Mouse (Mus musculus) heart, postnatal 36 days (tissue): ENCODE data around the gene Gga3. TPM values are rescaled to one million over a fixed set of nuclear protein-coding genes. Genes with fewer than 3 reads are reported as not detected.
A peak's percentile ranks its signal among the peaks of the same experiment; 100 is the strongest.

Experiments
- DNase-seq, 2 experiments: peaks; one replicate each; pipeline ENCODE4 v3.0.0; 2021 to 2022
- intact Hi-C: fragments of 180-260 bp; cut with DNase I; formaldehyde crosslinking; loops from one replicate; pipeline ENCODE4 v1.15.1; 2025
- total RNA-seq, 2 experiments: library from RNA; stranded (reverse); gene quantifications; 2 replicates each; pipeline ENCODE4 v1.2.3; 2021

Gene Gga3
- total RNA-seq, 2 experiments from 2014 or later = 18.0 to 21.3 TPM

DNA sequence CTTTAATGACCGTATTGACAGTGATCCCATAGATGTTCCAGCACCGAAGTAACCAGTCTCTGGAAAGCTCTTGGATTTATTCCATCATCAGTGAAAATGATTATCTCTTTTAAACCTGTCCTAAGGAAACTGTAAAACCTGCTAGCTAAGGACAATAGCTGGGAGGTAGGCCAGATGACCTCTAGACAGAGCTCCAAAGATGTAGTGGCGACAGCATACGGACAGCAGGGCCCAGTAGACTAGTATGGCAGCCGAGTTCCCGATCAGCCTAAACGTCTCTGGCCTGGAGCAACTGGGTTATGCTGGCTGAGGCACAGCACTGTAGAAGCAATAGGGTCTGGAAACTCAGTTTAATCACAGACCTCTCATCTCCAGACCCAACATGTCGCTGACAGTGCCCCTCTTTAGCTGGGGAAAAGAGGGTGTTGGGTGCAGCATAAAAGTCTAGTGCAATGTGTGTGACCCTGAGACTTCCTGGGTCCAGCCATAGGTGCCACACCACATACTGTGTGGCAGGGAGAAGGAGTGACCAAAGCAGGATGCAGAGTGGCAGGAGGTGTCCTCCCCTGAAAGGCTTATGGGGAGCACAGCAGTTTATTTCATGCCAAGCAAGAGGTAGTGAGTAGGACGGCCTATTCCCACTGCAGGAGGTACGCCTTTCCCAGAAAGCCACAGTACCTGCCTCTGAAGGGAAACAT, 19.3 kb downstream of the Gga3 start:
- no peak for DNase-seq
- intact Hi-C loops = no loop called here

GRCm38 (mm10) chr11:115582913-115583606, 20.8 kb downstream of the Gga3 start:
- no peak for DNase-seq
- intact Hi-C loops = no loop called here

DNA sequence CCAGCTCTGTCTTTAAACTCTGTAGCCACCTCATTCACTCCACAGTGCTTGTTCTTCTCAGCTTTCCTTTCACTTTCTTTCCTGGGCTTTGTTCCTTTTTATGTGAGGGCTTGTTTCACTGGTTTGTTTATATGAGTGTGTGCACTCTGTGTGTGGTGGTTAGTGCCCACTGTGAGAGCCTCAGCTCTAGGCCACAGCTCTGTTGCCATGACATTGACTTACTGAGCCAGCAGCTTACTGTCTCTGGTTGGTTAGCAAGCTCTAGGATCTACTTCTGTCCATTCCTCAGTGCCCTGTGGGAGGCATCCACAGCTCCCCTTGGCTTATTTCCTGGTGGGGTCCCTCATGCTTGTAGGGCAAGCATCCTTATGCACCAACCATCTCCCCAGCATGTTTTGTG, 24.8 kb downstream of the Gga3 start:
- intact Hi-C loops = no loop called here
- DNase-seq = no peak

GRCm38 (mm10) chr11:115564961-115565360, 38.9 kb downstream of the Gga3 start:
- DNase-seq = no peak
- intact Hi-C loops = loop anchor here (2.0 to 5.0 kb wide), 2 partner anchors 28 to 73 kb away; partner anchors contain the start of genes Nt5c and Sumo2

DNA sequence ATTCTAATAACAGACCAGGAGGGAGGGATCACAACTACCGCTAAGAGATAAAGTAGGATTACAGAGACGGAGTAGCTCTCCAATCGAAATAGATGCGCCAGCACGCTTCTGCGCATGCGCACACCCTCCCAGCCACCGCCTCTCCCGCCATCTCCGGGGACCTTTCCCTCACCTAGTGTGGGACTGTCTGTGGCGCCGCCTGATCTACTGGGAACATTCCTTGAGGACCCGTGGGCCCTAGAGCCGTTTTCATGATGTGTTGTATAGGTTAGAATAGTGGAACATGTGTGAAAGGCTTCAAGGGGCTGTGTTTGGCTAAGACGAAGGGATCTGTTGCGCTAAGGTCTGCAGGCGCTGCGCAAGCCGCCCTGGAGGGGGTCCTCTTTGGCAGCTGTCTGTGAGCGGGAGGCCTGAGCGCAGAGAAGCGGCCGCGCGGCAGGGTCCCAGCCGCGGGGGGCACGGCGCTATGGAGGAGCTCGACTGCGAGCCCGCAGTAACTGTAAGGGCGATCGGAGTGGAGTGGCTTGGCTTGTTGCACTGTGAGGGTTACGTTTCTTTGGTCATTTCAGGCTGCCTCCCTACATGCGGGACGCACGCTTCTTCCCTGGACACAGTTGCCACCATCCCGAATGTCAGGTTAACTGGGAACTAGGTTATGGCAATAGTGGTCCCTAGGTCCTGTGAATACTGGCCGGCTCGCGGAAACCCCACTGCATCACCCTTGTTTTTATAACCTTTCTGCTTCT, 39.6 kb downstream of the Gga3 start, which contains the start of gene Nup85:
Gene Nup85 (plus strand): TSS at position 371 of the 746 bp plus-strand sequence.
- DNase-seq = peak; percentile 98
- intact Hi-C loops = loop anchor here (2.0 to 5.0 kb wide), 2 partner anchors 27 to 72 kb away; partner anchors contain the start of genes Nt5c and Sumo2

GRCm38 (mm10) chr11:115563406-115563805, 40.4 kb downstream of the Gga3 start:
- intact Hi-C loops = loop anchor here (5.0 kb wide), 1 partner anchor 71 kb away; the partner anchor contains the start of gene Nt5c
- no peak for DNase-seq

- DNase-seq = no peak
- intact Hi-C loops = no loop called here
These were observed 48.1 kb downstream of the Gga3 start for GRCm38 (mm10) chr11:115555717-115556116.

GRCm38 (mm10) chr11:115552783-115553182, 51.1 kb downstream of the Gga3 start:
- peak in 1 of 2 experiments; percentile 8 for DNase-seq
- intact Hi-C loops = no loop called here

DNA sequence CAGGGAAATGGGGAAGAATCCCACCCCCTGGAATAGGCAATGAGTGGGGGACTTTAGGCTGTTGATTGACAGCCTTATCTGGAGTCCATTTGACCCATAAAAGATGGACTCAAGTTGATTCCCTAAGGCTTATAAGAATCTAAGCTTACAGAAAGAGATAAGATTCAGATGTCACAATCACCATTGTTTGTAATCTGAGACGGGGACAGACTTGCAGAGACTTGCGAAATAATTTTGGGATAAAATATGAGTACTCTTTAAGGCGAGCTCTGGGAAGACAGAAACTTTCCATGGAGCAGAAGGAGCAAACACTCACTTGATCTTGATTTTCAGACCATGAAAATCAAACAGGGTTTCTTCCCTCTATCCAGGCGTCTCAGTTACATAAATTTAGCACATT, 60.3 kb downstream of the Gga3 start:
- intact Hi-C loops = no loop called here
- no peak for DNase-seq

DNA sequence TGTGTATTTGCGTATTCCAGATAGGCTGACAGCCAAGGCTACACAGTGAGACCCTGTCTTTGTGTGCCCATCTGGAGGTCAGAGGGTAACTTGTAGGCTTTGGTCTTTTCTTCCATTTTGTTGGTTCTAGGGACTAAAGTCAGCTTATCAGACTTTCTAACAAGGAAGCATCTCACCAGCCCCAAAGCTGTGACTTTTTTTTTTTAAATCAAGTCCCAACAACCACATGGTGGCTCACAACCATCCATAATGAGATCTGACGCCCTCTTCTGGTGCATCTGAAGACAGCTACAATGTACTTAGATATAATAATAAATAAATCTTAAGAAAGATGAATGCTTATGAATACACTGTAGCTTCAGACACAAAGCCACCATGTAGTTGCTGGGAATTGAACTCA, 65.8 kb downstream of the Gga3 start:
- DNase-seq = no peak
- intact Hi-C loops = no loop called here

DNA sequence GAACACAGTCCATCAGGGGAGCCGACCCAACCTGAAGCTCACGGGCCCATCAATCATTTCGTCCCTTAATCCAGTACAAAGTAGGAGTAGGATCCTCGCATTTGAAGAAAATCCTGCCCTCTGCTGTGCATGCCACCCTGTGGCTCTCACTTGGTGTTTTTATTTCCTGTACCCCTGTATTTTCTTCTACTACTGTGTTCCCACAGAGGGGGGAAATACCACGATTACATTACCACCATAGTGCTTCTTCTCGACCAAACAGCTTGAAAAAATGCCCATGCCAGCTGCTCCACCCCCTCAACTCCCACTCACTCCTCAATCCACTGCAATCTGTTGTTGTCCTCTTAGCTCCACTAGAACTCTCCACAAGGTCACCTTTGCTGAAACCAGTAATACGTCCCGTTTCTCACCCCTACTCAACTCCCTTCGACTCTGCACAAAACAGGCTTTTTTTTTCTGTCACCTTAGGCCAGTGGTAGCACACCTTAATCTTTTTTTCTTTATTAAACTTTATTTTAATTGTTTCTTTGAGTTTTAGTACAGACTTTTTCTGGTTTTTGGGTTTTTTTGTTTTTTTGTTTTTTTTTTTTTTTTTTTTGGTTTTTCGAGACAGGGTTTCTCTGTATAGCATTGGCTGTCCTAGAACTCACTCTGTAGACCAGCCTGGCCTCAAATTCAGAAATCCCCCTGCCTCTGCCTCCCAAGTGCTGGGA, 66.8 kb downstream of the Gga3 start:
- intact Hi-C loops = loop anchor here (2.0 kb wide), 1 partner anchor 28 kb away; the partner anchor contains the start of gene Nup85
- no peak for DNase-seq

- intact Hi-C loops = loop anchor here (2.0 kb wide), 1 partner anchor 29 kb away; the partner anchor contains the start of gene Nup85
- peak; percentile 99 for DNase-seq
These were observed 67.7 kb downstream of the Gga3 start, which contains the start of gene Sumo2 for GRCm38 (mm10) chr11:115536038-115536681. Gene Sumo2, minus strand, starts transcription at chr11:115536276.

DNA sequence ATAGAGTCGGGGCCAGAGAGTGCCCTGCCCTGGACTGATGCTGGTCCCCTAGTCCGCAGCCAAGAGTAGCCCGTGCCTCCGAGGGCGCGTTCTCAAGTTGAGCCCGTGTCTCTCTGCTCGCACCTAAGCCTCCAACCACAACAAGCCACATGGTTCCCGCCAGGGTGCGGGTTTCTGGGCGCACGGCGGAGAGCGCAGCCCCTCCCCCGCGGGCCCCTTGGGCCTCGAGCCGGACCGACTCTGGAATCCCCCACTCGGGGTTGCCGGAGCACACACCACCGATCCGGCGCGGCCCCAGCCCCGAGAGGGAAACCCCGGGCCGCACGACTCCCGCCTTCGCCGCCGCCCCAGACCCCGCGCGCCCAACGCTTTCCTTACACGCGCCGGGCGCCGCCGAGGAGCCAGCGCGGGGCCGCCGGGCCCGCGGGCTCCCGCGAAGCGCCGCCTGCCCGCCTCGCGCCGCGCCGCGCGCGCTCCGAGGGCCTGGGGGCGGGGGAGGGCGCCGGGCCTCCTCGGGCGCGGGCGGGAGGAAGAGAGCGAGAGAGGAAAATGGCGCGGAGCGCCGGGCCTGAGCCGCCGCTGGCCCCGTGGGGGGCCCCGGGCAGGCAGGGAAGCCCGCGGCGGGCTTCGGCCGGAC, 68.3 kb downstream of the Gga3 start:
- intact Hi-C loops = loop anchor here (2.0 kb wide), 3 partner anchors 21 to 45 kb away; partner anchors contain the start of genes Jpt1, Nt5c and Nup85
- DNase-seq = peak; percentile 62 to 72

GRCm38 (mm10) chr11:115534759-115535371, 69.0 kb downstream of the Gga3 start:
- DNase-seq = no peak
- intact Hi-C loops = loop anchor here (2.0 kb wide), 2 partner anchors 20 to 44 kb away; partner anchors contain the start of genes Jpt1 and Nt5c

Other genes starting within 250 kb of the Gga3 start
- gene Hid1, start 236.3 kb downstream of the Gga3 start, total RNA-seq = 1 to 10 TPM; 4.2 to 4.8 TPM
- gene Cdr2l, start 222.1 kb downstream of the Gga3 start, total RNA-seq = 1 to 10 TPM; 5.8 to 5.9 TPM
- 100 to 1,000 TPM; 134 to 149 TPM for gene Mrpl58, start 200.3 kb downstream of the Gga3 start, total RNA-seq
- gene Atp5h, start 184.1 kb downstream of the Gga3 start, total RNA-seq = 1,000 to 10,000 TPM; 2,281 to 2,357 TPM
- gene Kctd2, start 183.9 kb downstream of the Gga3 start, total RNA-seq = 10 to 100 TPM; 27.9 to 28.3 TPM
- gene Trim80, start 163.5 kb downstream of the Gga3 start, total RNA-seq = not detected
- not detected for gene Slc16a5, start 141.6 kb downstream of the Gga3 start, total RNA-seq
- gene Armc7, start 128.4 kb downstream of the Gga3 start, total RNA-seq = 1 to 10 TPM; 1.5 to 2.4 TPM
- gene Nt5c, start 112.2 kb downstream of the Gga3 start, total RNA-seq = 10 to 100 TPM; 13.1 to 14.2 TPM
- gene Jpt1, start 89.7 kb downstream of the Gga3 start, total RNA-seq = 100 to 1,000 TPM; 124 to 143 TPM
- 100 to 1,000 TPM; 165 to 185 TPM for gene Sumo2, start 67.8 kb downstream of the Gga3 start, total RNA-seq
- gene Nup85, start 39.6 kb downstream of the Gga3 start, total RNA-seq = 10 to 100 TPM; 23.5 to 23.8 TPM
- 10 to 100 TPM; 80.1 to 85.7 TPM for gene Mrps7, start 126 bp downstream of the Gga3 start, total RNA-seq
- gene Mif4gd, start 8.9 kb upstream of the Gga3 start, total RNA-seq = 10 to 100 TPM; 47.3 to 53.8 TPM
- gene Slc25a19, start 24.2 kb upstream of the Gga3 start, total RNA-seq = 10 to 100 TPM; 35.5 to 38.8 TPM
- 100 to 1,000 TPM; 102 to 110 TPM for gene Grb2, start 104.5 kb upstream of the Gga3 start, total RNA-seq
- 100 to 1,000 TPM in 1 of 2 experiments, 10 to 100 TPM in 1; 92.3 to 101 TPM for gene Tmem94, start 161.4 kb upstream of the Gga3 start, total RNA-seq
- 10 to 100 TPM; 48.6 to 50.6 TPM for gene Caskin2, start 209.6 kb upstream of the Gga3 start, total RNA-seq
- gene Tsen54, start 210.7 kb upstream of the Gga3 start, total RNA-seq = 1 to 10 TPM; 8.7 to 9.7 TPM
- 10 to 100 TPM; 18.7 to 21.2 TPM for gene Llgl2, start 220.0 kb upstream of the Gga3 start, total RNA-seq